Mouse (Mus musculus): ENCODE data around the gene Gnb2.

Gnb2 gene

DNA sequence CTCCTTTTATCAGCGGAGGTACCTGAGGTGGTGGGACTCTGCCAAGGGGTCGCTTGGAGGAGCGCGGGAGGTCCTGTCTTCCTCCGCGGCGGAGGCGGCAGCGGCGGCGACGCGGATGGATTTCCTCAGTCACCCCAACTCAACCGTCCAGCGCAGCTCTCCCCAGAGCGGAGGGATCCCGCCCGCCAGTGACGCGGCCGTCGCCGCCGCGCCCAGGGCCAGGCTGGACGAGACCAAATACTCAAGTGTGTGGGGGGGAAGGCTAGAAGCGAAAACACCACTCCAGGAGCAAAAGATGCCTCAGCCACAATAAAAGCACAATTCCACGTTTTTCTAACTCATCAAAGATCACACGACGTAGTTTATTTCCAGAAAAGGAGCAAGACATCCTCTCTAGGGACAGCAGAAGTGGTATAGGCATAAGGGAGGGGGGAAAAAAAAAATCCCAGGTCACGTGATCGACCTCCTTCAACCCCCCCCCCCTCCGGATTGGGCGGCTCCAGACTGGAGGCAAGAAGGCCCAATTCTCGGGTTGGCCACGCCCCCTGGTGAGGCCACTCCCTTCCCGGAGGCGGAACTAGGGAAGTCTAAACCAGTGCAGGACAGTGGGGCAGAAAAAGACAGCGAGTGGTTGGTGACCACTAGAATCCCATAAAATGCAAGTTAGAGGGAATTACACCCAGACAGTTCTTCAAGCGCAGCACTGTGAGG is at the start of gene Gnb2, which contains the start of gene Epo:
Gene Gnb2 (minus strand): TSS at position 394 of the 711 bp plus-strand sequence.
Gene Epo (minus strand): TSS at position 126 of the 711 bp plus-strand sequence.
- in situ Hi-C loops (cut with MboI; ENCODE audit: unreplicated experiment in 2 of 2): loop anchor here (5.0 kb wide), 2 partner anchors 69 to 119 kb away; partner anchors contain the start of gene Mospd3 (in 1 of the 2)

DNA sequence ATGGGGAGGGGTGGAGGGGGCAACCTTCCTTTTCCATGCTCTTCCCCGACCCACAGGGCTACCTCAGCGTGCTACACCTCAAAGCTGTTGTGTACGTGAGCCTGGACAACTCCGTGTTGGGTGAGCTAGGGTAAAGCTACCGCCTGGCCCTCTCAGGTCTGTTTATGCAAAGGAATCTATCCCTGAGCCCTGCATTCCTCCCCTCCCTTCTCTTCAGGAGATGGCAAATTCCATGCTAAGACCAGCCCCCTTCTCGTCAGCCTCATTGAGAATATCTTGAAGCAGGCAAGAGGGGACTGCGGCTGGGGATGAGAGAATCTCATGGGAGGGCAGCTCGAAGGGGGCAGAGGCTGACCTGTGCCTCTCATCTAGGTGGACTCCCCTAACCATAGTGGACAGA is 49.4 kb upstream of the Gnb2 start:
- in situ Hi-C loops (cut with MboI; ENCODE audit: unreplicated experiment in 2 of 2): loop anchor here in 1 of 2 experiments (5.0 kb wide), 1 partner anchor 70 kb away; no protein-coding TSS in a partner anchor

- in situ Hi-C loops (cut with MboI; ENCODE audit: unreplicated experiment in 2 of 2): loop anchor here in 1 of 2 experiments (5.0 kb wide), 1 partner anchor 72 kb away; no protein-coding TSS in a partner anchor
Observed at GRCm38 (mm10) chr5:137580246-137580645, 46.9 kb upstream of the Gnb2 start.

DNA sequence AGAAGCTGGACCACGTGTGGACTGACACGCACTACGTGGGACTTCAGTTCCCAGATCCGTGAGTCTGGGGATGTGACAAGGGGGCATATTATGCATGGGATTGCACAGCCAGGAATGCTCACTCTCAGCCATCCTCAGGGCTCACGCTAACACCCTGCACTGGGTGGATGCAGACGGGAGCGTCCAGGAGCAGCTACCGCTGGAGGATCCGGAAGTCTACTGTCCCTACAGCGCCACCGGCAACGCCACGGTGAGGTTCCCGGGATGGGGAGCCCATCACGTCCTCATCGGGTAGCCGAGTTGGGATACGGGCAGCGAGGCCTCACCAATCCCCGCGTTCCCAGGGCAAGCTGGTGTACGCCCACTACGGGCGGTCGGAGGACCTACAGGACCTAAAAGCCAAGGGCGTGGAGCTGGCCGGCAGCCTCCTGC is 41.2 kb upstream of the Gnb2 start:
- in situ Hi-C loops (cut with MboI; ENCODE audit: unreplicated experiment in 2 of 2): no loop called here

- in situ Hi-C loops (cut with MboI; ENCODE audit: unreplicated experiment in 2 of 2): no loop called here
Observed at GRCm38 (mm10) chr5:137570691-137571586, 37.6 kb upstream of the Gnb2 start.

GRCm38 (mm10) chr5:137570181-137570580 is 36.9 kb upstream of the Gnb2 start:
- in situ Hi-C loops (cut with MboI; ENCODE audit: unreplicated experiment in 2 of 2): no loop called here

DNA sequence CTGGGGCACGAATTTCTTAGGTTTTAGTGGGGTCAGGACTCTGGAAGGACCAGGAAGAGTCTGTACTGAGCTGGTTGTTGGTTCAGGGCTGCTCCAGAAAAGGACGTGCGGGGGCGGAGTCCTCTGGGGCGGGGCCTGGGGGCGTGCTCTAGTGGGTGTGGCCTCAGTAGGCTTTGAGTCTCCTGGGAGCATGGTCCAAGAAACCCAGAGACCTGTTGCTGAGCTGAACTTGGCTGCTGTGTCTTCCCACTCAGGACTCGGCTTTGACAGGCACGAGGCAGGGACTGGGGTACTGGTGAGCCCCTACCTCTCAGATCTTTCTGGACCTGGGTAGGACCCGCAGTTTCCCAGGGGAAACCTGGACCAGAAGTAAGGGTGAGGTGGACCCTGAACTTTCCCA is 36.4 kb upstream of the Gnb2 start, which contains the start of gene Tfr2:
Gene Tfr2 (plus strand): TSS at position 176 of the 400 bp plus-strand sequence.
- in situ Hi-C loops (cut with MboI; ENCODE audit: unreplicated experiment in 2 of 2): no loop called here

- in situ Hi-C loops (cut with MboI; ENCODE audit: unreplicated experiment in 2 of 2): no loop called here
Observed at GRCm38 (mm10) chr5:137569031-137569430, 35.7 kb upstream of the Gnb2 start.

GRCm38 (mm10) chr5:137568223-137568798 is 35.0 kb upstream of the Gnb2 start:
- in situ Hi-C loops (cut with MboI; ENCODE audit: unreplicated experiment in 2 of 2): no loop called here

DNA sequence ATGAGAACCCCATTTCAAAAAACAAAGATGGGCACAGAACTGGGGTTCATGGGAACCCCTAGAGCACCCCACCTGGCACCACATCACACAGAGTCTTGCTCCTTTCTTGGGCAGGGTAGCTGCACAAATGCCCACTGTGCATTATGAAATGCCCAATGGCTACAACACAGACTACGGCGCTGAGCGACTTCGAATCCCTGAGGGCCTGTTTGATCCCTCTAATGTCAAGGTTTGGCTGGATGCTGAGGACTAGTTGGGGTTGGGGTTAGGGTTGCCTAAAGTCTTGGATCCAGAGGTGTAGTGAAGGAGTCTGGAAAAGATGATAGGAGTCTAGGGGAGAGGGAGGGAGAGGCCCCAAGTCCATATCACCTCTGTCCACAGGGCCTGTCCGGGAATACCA is 33.1 kb upstream of the Gnb2 start:
- in situ Hi-C loops (cut with MboI; ENCODE audit: unreplicated experiment in 2 of 2): no loop called here

GRCm38 (mm10) chr5:137565744-137566143 is 32.4 kb upstream of the Gnb2 start:
- in situ Hi-C loops (cut with MboI; ENCODE audit: unreplicated experiment in 2 of 2): no loop called here

DNA sequence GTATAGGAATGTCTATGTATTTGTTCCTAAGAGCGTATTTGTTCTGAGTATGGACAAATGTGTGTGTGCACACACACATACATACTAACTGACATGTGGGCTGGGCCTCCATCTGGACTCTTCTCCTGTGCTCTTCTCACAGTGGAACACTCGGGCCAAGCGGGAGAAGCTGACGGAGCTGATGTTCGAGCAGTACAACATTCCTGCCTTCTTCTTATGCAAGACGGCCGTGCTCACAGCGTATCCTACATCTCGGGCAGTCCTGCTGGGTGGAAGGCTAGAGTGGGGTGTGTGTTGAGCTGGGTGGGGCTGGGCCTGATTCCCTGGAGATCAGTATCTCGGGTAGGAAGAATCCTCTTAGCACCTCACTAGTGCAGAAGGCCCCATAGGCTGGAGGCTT is 29.7 kb upstream of the Gnb2 start:
- in situ Hi-C loops (cut with MboI; ENCODE audit: unreplicated experiment in 2 of 2): no loop called here

GRCm38 (mm10) chr5:137561556-137561955 is 28.2 kb upstream of the Gnb2 start:
- in situ Hi-C loops (cut with MboI; ENCODE audit: unreplicated experiment in 2 of 2): no loop called here

DNA sequence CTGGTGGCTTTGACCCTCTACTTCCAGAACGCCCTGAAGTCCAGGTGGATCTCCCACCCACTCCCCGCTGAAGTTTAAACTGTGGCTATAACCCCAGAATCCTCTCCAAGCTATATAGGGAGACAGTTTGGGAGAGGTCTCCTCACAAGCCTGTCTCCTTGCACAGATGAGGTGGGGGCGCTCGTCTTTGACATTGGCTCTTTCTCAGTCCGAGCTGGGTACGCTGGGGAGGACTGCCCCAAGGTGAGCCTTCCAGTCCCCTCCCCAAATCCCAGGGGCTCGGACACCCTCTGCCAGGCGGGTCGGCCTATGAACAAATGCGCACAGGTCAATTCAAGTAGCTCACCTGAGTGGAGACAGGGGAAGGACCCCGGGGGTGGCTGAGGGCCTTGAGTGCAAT is 20.6 kb upstream of the Gnb2 start:
- in situ Hi-C loops (cut with MboI; ENCODE audit: unreplicated experiment in 2 of 2): no loop called here

DNA sequence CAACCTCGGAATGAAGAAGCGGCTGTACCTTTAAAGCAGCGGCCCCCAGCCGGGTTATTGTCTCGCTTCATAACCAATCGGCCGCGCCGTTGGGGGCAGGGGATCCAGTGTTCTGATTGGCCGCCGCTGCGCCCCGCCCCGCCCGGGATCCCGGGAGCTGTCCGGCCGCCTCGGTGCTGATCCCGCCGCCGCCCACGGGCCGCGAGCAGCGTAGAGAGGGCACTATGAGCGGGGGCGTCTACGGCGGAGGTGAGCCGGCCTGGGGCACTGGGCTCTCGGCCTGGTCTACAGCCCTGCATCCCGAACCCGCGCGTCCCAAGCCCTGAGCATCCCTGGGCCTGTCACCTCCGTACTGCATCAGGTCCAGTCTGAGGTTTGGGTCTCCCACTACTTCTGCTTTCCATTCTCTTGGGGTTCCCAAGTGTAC is 20.1 kb upstream of the Gnb2 start, which contains the start of gene Actl6b:
Gene Actl6b (plus strand): TSS at position 107 of the 427 bp plus-strand sequence.
- in situ Hi-C loops (cut with MboI; ENCODE audit: unreplicated experiment in 2 of 2): no loop called here

DNA sequence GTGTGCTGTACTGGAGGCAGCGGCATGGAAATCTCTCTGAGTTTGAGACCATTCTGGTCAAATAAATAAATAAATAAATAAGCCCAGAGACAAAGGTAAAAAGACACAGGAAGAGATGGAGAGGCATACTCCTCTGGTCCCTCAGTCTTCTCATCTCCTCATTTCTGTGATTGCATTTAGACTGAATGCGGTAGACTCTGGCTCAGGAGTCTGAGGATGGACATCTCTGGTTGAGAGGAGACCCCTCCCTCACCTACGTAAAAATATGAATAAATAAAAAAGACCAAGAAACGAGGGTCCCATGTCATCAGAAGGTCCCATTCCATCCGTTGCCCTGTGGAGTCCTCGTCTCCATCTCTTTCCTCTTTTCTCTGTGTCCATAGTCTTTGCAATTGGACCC is 19.7 kb upstream of the Gnb2 start:
- in situ Hi-C loops (cut with MboI; ENCODE audit: unreplicated experiment in 2 of 2): no loop called here

- in situ Hi-C loops (cut with MboI; ENCODE audit: unreplicated experiment in 2 of 2): no loop called here
Observed at GRCm38 (mm10) chr5:137551119-137551518, 17.8 kb upstream of the Gnb2 start.

GRCm38 (mm10) chr5:137549840-137550239 is 16.5 kb upstream of the Gnb2 start:
- in situ Hi-C loops (cut with MboI; ENCODE audit: unreplicated experiment in 2 of 2): no loop called here

DNA sequence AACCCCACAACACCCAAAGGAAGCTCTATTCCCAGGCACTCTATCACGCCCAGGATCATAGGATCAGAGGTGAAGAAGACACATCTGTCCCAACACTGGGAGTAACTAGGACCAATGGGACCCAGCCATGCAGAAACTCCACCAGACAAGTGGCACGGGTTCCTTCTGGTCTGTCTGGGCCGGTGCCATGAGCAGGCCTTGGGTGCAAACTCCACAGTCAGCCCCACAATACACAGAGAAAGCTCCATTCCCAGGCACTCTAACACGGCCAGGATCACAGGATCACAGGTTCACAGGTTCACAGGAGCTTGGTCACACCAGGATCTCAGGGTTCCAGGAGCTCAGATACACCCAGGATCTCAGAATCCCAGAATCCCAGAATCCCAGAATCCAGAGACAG is 12.3 kb upstream of the Gnb2 start:
- in situ Hi-C loops (cut with MboI; ENCODE audit: unreplicated experiment in 2 of 2): no loop called here

DNA sequence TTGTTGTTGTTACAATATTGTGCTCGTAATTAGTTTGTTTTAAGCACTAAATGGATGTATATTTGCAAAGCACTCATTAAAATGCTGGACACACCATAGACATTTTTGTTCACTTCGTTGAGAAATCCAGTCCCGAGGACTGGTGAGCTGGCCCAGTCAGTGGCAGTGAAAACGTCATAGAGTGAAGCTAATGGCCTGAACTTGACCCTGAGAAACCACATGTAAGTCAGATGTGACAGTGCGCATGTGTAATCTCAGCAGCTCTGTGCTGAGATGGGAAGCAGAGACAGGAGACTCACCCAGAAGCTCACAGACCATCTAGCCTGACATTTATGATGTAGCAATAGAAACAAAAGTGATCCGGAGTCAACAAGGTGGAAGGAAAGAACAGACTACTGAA is 11.6 kb upstream of the Gnb2 start:
- in situ Hi-C loops (cut with MboI; ENCODE audit: unreplicated experiment in 2 of 2): no loop called here
